Mouse (Mus musculus) kidney, embryonic 15.5 days (tissue): Measurements from ENCODE around the gene Zfp747. TPM values are rescaled to one million over a fixed set of nuclear protein-coding genes. Genes with fewer than 3 reads are reported as not detected.

Experiments
- polyA plus RNA-seq: library from polyadenylated mRNA; unstranded; fragments of >200 nt; fragmentation: Nextera tagmentation; extraction: Ambion mirVana; gene quantifications from 2 replicates; pipeline ENCODE4 v1.2.1, GENCODE M21; 2015

Zfp747 gene
- polyA plus RNA-seq, 1 experiment from 2014 or later: 10.7 TPM

Other genes starting within 250 kb of the Zfp747 start
- gene Spn, start 238.2 kb downstream of the Zfp747 start, polyA plus RNA-seq: 0.32 and 0.37 TPM in 2 replicates
- 59.3 and 66.6 TPM in 2 replicates for gene Cd2bp2, start 180.0 kb downstream of the Zfp747 start, polyA plus RNA-seq
- gene Tbc1d10b, start 167.6 kb downstream of the Zfp747 start, polyA plus RNA-seq: 23.4 and 26.7 TPM in 2 replicates
- 51.1 and 90.2 TPM in 2 replicates for gene Mylpf, start 167.2 kb downstream of the Zfp747 start, polyA plus RNA-seq
- gene Zfp553, start 143.0 kb downstream of the Zfp747 start, polyA plus RNA-seq: 41.7 and 46.1 TPM in 2 replicates
- gene Sept1, start 142.9 kb downstream of the Zfp747 start, polyA plus RNA-seq: 21.3 and 21.7 TPM in 2 replicates
- gene Zfp771, start 131.8 kb downstream of the Zfp747 start, polyA plus RNA-seq: 59.3 and 62.3 TPM in 2 replicates
- gene Dctpp1, start 115.3 kb downstream of the Zfp747 start, polyA plus RNA-seq: 224 and 226 TPM in 2 replicates
- gene Sephs2, start 102.0 kb downstream of the Zfp747 start, polyA plus RNA-seq: 112 and 113 TPM in 2 replicates
- gene Itgal, start 79.8 kb downstream of the Zfp747 start, polyA plus RNA-seq: 0.82 and 1.2 TPM in 2 replicates
- 21.5 and 25.1 TPM in 2 replicates for gene Zfp768, start 30.5 kb downstream of the Zfp747 start, polyA plus RNA-seq
- 5.7 and 6.3 TPM in 2 replicates for gene 9130019O22Rik, start 11.1 kb upstream of the Zfp747 start, polyA plus RNA-seq
- 7.1 and 8.0 TPM in 2 replicates for gene E430018J23Rik, start 17.6 kb upstream of the Zfp747 start, polyA plus RNA-seq
- 7.6 and 8.0 TPM in 2 replicates for gene Zfp764, start 30.8 kb upstream of the Zfp747 start, polyA plus RNA-seq
- 24.5 and 27.1 TPM in 2 replicates for gene Zfp688, start 46.0 kb upstream of the Zfp747 start, polyA plus RNA-seq
- gene Zfp689, start 73.1 kb upstream of the Zfp747 start, polyA plus RNA-seq: 8.1 and 8.9 TPM in 2 replicates
- gene Prr14, start 83.6 kb upstream of the Zfp747 start, polyA plus RNA-seq: 36.0 and 47.4 TPM in 2 replicates
- 10.2 and 11.9 TPM in 2 replicates for gene Fbrs, start 103.1 kb upstream of the Zfp747 start, polyA plus RNA-seq
- gene Srcap, start 135.9 kb upstream of the Zfp747 start, polyA plus RNA-seq: 54.6 and 57.9 TPM in 2 replicates
- gene Gm42715, start 143.5 kb upstream of the Zfp747 start, polyA plus RNA-seq: 18.7 and 19.4 TPM in 2 replicates
- 8.7 and 10.4 TPM in 2 replicates for gene Tmem265, start 185.3 kb upstream of the Zfp747 start, polyA plus RNA-seq
- gene Phkg2, start 197.3 kb upstream of the Zfp747 start, polyA plus RNA-seq: 34.6 and 42.5 TPM in 2 replicates
- gene Ccdc189, start 212.5 kb upstream of the Zfp747 start, polyA plus RNA-seq: 14.1 and 16.4 TPM in 2 replicates
- gene Rnf40, start 212.7 kb upstream of the Zfp747 start, polyA plus RNA-seq: 47.2 and 48.3 TPM in 2 replicates
- 17.2 and 18.9 TPM in 2 replicates for gene Zfp629, start 239.7 kb upstream of the Zfp747 start, polyA plus RNA-seq